Mouse (Mus musculus) megakaryocyte, adult 5-6 weeks (primary cell): ENCODE data around the gene Zdhhc11. TPM values are rescaled to one million over a fixed set of nuclear protein-coding genes. Genes with fewer than 3 reads are reported as not detected.

ENCODE experiments used
- total RNA-seq, 2 experiments: library from RNA; stranded (forward) in 1 of 2; stranded (reverse) in 1 of 2; fragments of 153-499, 151-499 nt in 1 of 2; fragments of 221-1000, 200-1000 nt in 1 of 2; gene quantifications; 2 replicates each; pipeline versions ENCODE4 v1.2.3 to v1.2.4; 2015 to 2017

Gene Zdhhc11
- total RNA-seq, 2 experiments from 2014 or later: not detected

Other genes starting within 250 kb of the Zdhhc11 start
- 3.6 and 8.3 TPM in 2 replicates for gene Slc12a7, start 230.8 kb upstream of the Zdhhc11 start, total RNA-seq (2015)
- 2.6 and 4.3 TPM in 2 replicates for gene Slc12a7, start 230.8 kb upstream of the Zdhhc11 start, total RNA-seq (2017)
- gene Nkd2, start 116.2 kb upstream of the Zdhhc11 start, total RNA-seq (2015): not detected in 2 replicates
- 0.07 TPM in 1 of 2 replicates, not detected in the other for gene Nkd2, start 116.2 kb upstream of the Zdhhc11 start, total RNA-seq (2017)
- gene Trip13, start 26.1 kb upstream of the Zdhhc11 start, total RNA-seq (2015): 26.9 and 30.8 TPM in 2 replicates
- 18.4 and 23.7 TPM in 2 replicates for gene Trip13, start 26.1 kb upstream of the Zdhhc11 start, total RNA-seq (2017)
- 58.4 and 67.9 TPM in 2 replicates for gene Brd9, start 26.0 kb upstream of the Zdhhc11 start, total RNA-seq (2015)
- 117 and 154 TPM in 2 replicates for gene Brd9, start 26.0 kb upstream of the Zdhhc11 start, total RNA-seq (2017)
- 0.05 and 0.16 TPM in 2 replicates for gene Tppp, start 45.6 kb downstream of the Zdhhc11 start, total RNA-seq (2015)
- 0.08 and 0.51 TPM in 2 replicates for gene Tppp, start 45.6 kb downstream of the Zdhhc11 start, total RNA-seq (2017)
- 7.6 and 8.2 TPM in 2 replicates for gene Cep72, start 98.4 kb downstream of the Zdhhc11 start, total RNA-seq (2015)
- gene Cep72, start 98.4 kb downstream of the Zdhhc11 start, total RNA-seq (2017): 8.9 and 15.7 TPM in 2 replicates
- gene Slc9a3, start 157.6 kb downstream of the Zdhhc11 start, total RNA-seq (2015): not detected in 2 replicates
- not detected in 2 replicates for gene Slc9a3, start 157.6 kb downstream of the Zdhhc11 start, total RNA-seq (2017)
- 29.4 and 36.1 TPM in 2 replicates for gene Exoc3, start 244.9 kb downstream of the Zdhhc11 start, total RNA-seq (2015)
- 51.0 and 52.6 TPM in 2 replicates for gene Exoc3, start 244.9 kb downstream of the Zdhhc11 start, total RNA-seq (2017)